24 mouse cellular contexts compared by ENCODE assay signal in genomic region chr1:156247893-156248292, GRCm38 (mm10). TPM values are rescaled to one million over a fixed set of nuclear protein-coding genes. Genes with fewer than 3 reads are reported as not detected.
DNase-seq lines count a peak whose midpoint lies in the region; ATAC-seq and TF ChIP-seq lines count a peak whose summit lies in the region.
"Had no signal": no experiment of that assay in that cellular context is flagged by ENCODE, and none has a peak within 500 bp of the region (broad histone marks: within the 10 kb centered on the region; RNA-seq: fewer than 3 reads in every experiment).

No protein-coding gene starts in this region.

- ATAC-seq in frontal cortex, adult (ENCODE audit: low TSS enrichment), result peak; percentile 50; the same call in 1 of the 2 replicates
- ATAC-seq in intestine, embryonic 16.5 days, result no peak
- ATAC-seq: forebrain, embryonic 14.5 days; forebrain, embryonic 16.5 days had no signal

- H3K9me3 ChIP-seq in intestine, embryonic 16.5 days (ENCODE audit: control insufficient read depth, low read length), result no peaks in the 10 kb centered on the region
- H3K9me3 ChIP-seq: embryonic facial prominence, embryonic 10.5 days; embryonic facial prominence, embryonic 12.5 days; forebrain, embryonic 10.5 days; forebrain, embryonic 12.5 days had no signal

- WGBS in intestine, embryonic 16.5 days, result 60% methylated on average over 3 of the region's 3 CpGs

- TF ChIP-seq CTCF in embryonic fibroblast, embryonic 13.5 days (IDR thresholded peaks at IDR 0.05; ENCODE audit: borderline replicate concordance, insufficient read depth, low read length), result no peak

- DNase-seq in frontal cortex, adult 2 months (ENCODE audit: extremely low spot score in 1 of 2, low spot score in 1 of 2), result no peak
- DNase-seq in NIH3T3 (ENCODE audit: low read depth), result peak; percentile 20
- DNase-seq in layer of hippocampus, postnatal 10 days (ENCODE audit: low spot score in 2 of 2), result no peak
- no peak for DNase-seq in kidney, postnatal 4 days
- DNase-seq: adrenal gland, adult 2 months; adrenal gland, postnatal 10 days; adrenal gland, postnatal 25 days; cerebellum, adult 11-12 months; cerebellum, adult 2 months; cerebellum, adult 9-10 months; cerebellum, postnatal 10 days; cerebellum, postnatal 25 days had no signal

- no peak overlapping the region for H3K4me3 ChIP-seq in embryonic fibroblast, embryonic 13.5 days (ENCODE audit: insufficient read depth, low read length)
- no peak overlapping the region for H3K4me3 ChIP-seq in intestine, embryonic 16.5 days (ENCODE audit: low read length)
- H3K4me3 ChIP-seq: embryonic facial prominence, embryonic 10.5 days; embryonic facial prominence, embryonic 12.5 days; erythroblast, embryonic 14.5 days; forebrain, embryonic 10.5 days; forebrain, embryonic 12.5 days had no signal

- H3K27me3 ChIP-seq in intestine, embryonic 16.5 days (replicated peaks; ENCODE audit: control insufficient read depth, insufficient read depth, low read length), result no peaks in the 10 kb centered on the region
- H3K27me3 ChIP-seq: embryonic facial prominence, embryonic 12.5 days; forebrain, embryonic 12.5 days had no signal

- no peaks in the 10 kb centered on the region for H3K36me3 ChIP-seq in intestine, embryonic 16.5 days (ENCODE audit: control insufficient read depth, insufficient read depth, low read length)
- H3K36me3 ChIP-seq: embryonic facial prominence, embryonic 10.5 days; embryonic facial prominence, embryonic 12.5 days; forebrain, embryonic 10.5 days; forebrain, embryonic 12.5 days had no signal

- peak overlapping the region; percentile 87 for H3K27ac ChIP-seq in embryonic fibroblast, embryonic 13.5 days (ENCODE audit: insufficient read depth, low read length)
- no peak overlapping the region for H3K27ac ChIP-seq in intestine, embryonic 16.5 days (ENCODE audit: low read length)
- H3K27ac ChIP-seq: embryonic facial prominence, embryonic 10.5 days; embryonic facial prominence, embryonic 12.5 days; forebrain, embryonic 10.5 days; forebrain, embryonic 12.5 days had no signal

- no peak overlapping the region for H3K9ac ChIP-seq in intestine, embryonic 16.5 days (ENCODE audit: low read depth, low read length)
- H3K9ac ChIP-seq: embryonic facial prominence, embryonic 12.5 days; forebrain, embryonic 12.5 days had no signal

- no peak for TF ChIP-seq POLR2A in embryonic fibroblast, embryonic 13.5 days (IDR thresholded peaks at IDR 0.05; ENCODE audit: low read depth, low read length)

- H3K4me2 ChIP-seq in intestine, embryonic 16.5 days (ENCODE audit: low read depth, low read length), result no peak overlapping the region
- H3K4me2 ChIP-seq: embryonic facial prominence, embryonic 12.5 days; forebrain, embryonic 12.5 days had no signal

- no peaks in the 10 kb centered on the region for H3K4me1 ChIP-seq in embryonic fibroblast, embryonic 13.5 days (ENCODE audit: control insufficient read depth, insufficient read depth, low read length)
- H3K4me1 ChIP-seq in intestine, embryonic 16.5 days (ENCODE audit: control insufficient read depth, insufficient read depth, low read length), result no peaks in the 10 kb centered on the region
- H3K4me1 ChIP-seq: embryonic facial prominence, embryonic 10.5 days; embryonic facial prominence, embryonic 12.5 days; forebrain, embryonic 10.5 days; forebrain, embryonic 12.5 days had no signal

RNA-seq across cellular contexts. Expression of gene Fam163a, which starts 43.1 kb away (rescaled TPM):
- 9.6 and 11.8 TPM in 2 replicates for polyA plus RNA-seq in frontal cortex, adult 2 months (2012; rRNA removed)
- not detected in 2 replicates for polyA plus RNA-seq in embryonic fibroblast, embryonic 13.5 days (2011; ENCODE audit: insufficient read length, low read depth, missing spikeins)
- total RNA-seq in layer of hippocampus, postnatal 10 days (2021), result 10 to 100 TPM; 29.0 to 35.8 TPM
- 4.3 and 4.4 TPM in 2 replicates for polyA plus RNA-seq in intestine, embryonic 16.5 days (2015; fragmentation: Nextera tagmentation; extraction: Ambion mirVana)
- total RNA-seq: MEL had no signal
- polyA plus RNA-seq: C2C12 had no signal

RNA-seq across cellular contexts. Expression of gene Tdrd5, which starts 55.6 kb away (rescaled TPM):
- 0.98 and 1.1 TPM in 2 replicates for polyA plus RNA-seq in frontal cortex, adult 2 months (2012; rRNA removed)
- polyA plus RNA-seq in embryonic fibroblast, embryonic 13.5 days (2011; ENCODE audit: insufficient read length, low read depth, missing spikeins), result 0.72 TPM in 1 of 2 replicates, not detected in the other
- 1 to 10 TPM; 5.4 to 6.5 TPM for total RNA-seq in layer of hippocampus, postnatal 10 days (2021)
- 0.35 and 0.66 TPM in 2 replicates for polyA plus RNA-seq in intestine, embryonic 16.5 days (2015; fragmentation: Nextera tagmentation; extraction: Ambion mirVana)
- total RNA-seq: adrenal gland, postnatal 25 days had no signal
- polyA plus RNA-seq: adrenal gland, adult 2 months had no signal
